Mouse (Mus musculus): ENCODE data around the gene Zscan12. TPM values are rescaled to one million over a fixed set of nuclear protein-coding genes. Genes with fewer than 3 reads are reported as not detected.

Zscan12 gene
- total and polyA plus RNA-seq, 3 experiments, result 10.2 to 14.7 (median 10.6) TPM

- Histone ChIP-seq H3K79me2 (replicated peaks; ENCODE audit: control insufficient read depth, extremely low read depth, insufficient read depth, poor library complexity, severe bottlenecking) (no peaks in the 10 kb centered on the region), H3K4me1 (ENCODE audit: control insufficient read depth in 1 of 2, insufficient read depth in 2 of 2) (peaks cover 5 to 15% of the 10 kb centered on the region in 2 experiments), H3K4me2 (ENCODE audit: insufficient read depth, low read depth, poor library complexity, severe bottlenecking) (peak overlapping the region; percentile 73), H3K27ac (ENCODE audit: insufficient read depth, low read depth) (no peak overlapping the region), H3K9ac (ENCODE audit: insufficient read depth, low read depth) (peak overlapping the region; percentile 30; the same call in 1 of the 2 replicates), H3K36me3 (replicated peaks in 1 of 2; ENCODE audit: control insufficient read depth in 1 of 2, insufficient read depth in 1 of 2, low read length in 1 of 2) (peaks cover 0 to 2% of the 10 kb centered on the region in 2 experiments), H3K4me3 (replicated peaks in 1 of 3; ENCODE audit: low read depth in 2 of 3, low read length in 2 of 3, poor library complexity in 1 of 3) (no peak overlapping the region), H3K27me3 (replicated peaks) (no peaks in the 10 kb centered on the region), H3K9me3 (replicated peaks; ENCODE audit: low read length) (no peaks in the 10 kb centered on the region)
- no peak for TF ChIP-seq MAFK (IDR thresholded peaks at IDR 0.05; ENCODE audit: insufficient replicate concordance, low read length)
- TF ChIP-seq MYC (IDR thresholded peaks at IDR 0.05; ENCODE audit: low read depth, low read length), result peak; percentile 76
- peak; percentile 24; the same call in 1 of the 2 replicates for TF ChIP-seq MAX (IDR thresholded peaks at IDR 0.05; ENCODE audit: low read length)
- 0 out of 2 replicates have a peak, but pooled peaks have one; percentile 40 for TF ChIP-seq BHLHE40 (IDR thresholded peaks at IDR 0.05; ENCODE audit: low read depth, low read length)
- no peak for TF ChIP-seq RAD21 (IDR thresholded peaks at IDR 0.05; ENCODE audit: low read depth, low read length)
- peak; percentile 36 for DNase-seq (ENCODE audit: extremely low read depth)
- in situ Hi-C loops (cut with MboI; ENCODE audit: low pct_ligation_motif_present, low pct_unique_long_range_greater_than_20kb, low sequenced_read_pairs), result loop anchor here (25.0 kb wide), 1 partner anchor 597 kb away; the partner anchor contains the start of gene Prss16
- dilution Hi-C loops (cut with MboI; ENCODE audit: extremely low pct_ligation_motif_present, extremely low pct_unique_long_range_greater_than_20kb, low sequenced_read_pairs), result no loop called here
Measured at GRCm38 (mm10) chr13:21415266-21415665, 52.6 kb downstream of the Zscan12 start.

GRCm38 (mm10) chr13:21415750-21416149, 53.1 kb downstream of the Zscan12 start:
- in situ Hi-C loops (cut with MboI; ENCODE audit: low pct_ligation_motif_present, low pct_unique_long_range_greater_than_20kb, low sequenced_read_pairs), result loop anchor here (25.0 kb wide), 1 partner anchor 597 kb away; the partner anchor contains the start of gene Prss16
- Histone ChIP-seq H3K4me1 (ENCODE audit: control insufficient read depth in 1 of 2, insufficient read depth in 2 of 2) (peaks cover 5 to 15% of the 10 kb centered on the region in 2 experiments), H3K36me3 (replicated peaks in 1 of 2; ENCODE audit: control insufficient read depth in 1 of 2, insufficient read depth in 1 of 2, low read length in 1 of 2) (peaks cover 0 to 2% of the 10 kb centered on the region in 2 experiments), H3K27ac (ENCODE audit: insufficient read depth, low read depth) (no peak overlapping the region), H3K4me2 (ENCODE audit: insufficient read depth, low read depth, poor library complexity, severe bottlenecking) (peak overlapping the region; percentile 73; the same call in 1 of the 2 replicates), H3K4me3 (replicated peaks in 1 of 3; ENCODE audit: low read depth in 2 of 3, low read length in 2 of 3, poor library complexity in 1 of 3) (no peak overlapping the region), H3K79me2 (replicated peaks; ENCODE audit: control insufficient read depth, extremely low read depth, insufficient read depth, poor library complexity, severe bottlenecking) (no peaks in the 10 kb centered on the region), H3K9ac (ENCODE audit: insufficient read depth, low read depth) (peak overlapping the region; percentile 30; the same call in 1 of the 2 replicates), H3K27me3 (replicated peaks) (no peaks in the 10 kb centered on the region), H3K9me3 (replicated peaks; ENCODE audit: low read length) (no peaks in the 10 kb centered on the region)
- peak; percentile 85 for TF ChIP-seq ZNF384 (IDR thresholded peaks at IDR 0.05; ENCODE audit: low read depth, low read length)
- TF ChIP-seq TBP (conservative IDR thresholded peaks at IDR 0.05; ENCODE audit: low read depth, low read length), result no peak
- dilution Hi-C loops (cut with MboI; ENCODE audit: extremely low pct_ligation_motif_present, extremely low pct_unique_long_range_greater_than_20kb, low sequenced_read_pairs), result no loop called here
- no peak for DNase-seq (ENCODE audit: extremely low read depth)

DNA sequence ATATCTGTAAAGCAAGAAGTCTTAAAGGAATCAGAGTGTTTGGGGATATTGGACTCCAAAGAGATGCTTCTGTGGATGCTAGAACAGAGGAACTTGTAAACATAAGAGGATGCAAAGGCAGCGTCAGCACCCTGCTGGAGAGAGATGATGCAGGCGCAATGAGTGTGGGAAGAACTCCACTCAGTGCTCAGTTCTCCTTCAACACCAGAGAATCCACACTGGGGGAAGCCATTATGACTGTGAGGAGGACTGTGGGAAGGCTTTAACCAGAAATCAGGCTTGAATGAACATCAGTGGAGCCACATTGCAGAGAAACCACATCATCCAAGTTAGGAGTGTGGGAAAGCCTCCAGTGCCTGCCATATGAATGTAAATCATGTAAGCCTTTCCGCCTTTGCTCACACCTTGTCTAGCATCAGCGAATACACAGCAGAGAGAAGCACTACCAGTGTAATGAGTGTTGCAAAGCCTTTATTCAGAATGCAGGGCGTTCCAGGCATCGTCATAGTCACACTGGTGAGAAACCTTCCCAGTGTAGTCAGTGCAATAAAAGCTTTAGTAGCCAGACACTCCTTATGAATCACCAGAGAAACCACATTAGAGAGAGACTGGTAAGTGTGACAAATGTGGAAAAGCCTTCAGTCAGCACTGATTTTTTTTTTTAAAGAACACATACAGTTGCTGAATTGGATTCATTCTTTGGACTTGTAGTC, 54.8 kb downstream of the Zscan12 start:
- dilution Hi-C loops (cut with MboI; ENCODE audit: extremely low pct_ligation_motif_present, extremely low pct_unique_long_range_greater_than_20kb, low sequenced_read_pairs) (no loop called here), in situ Hi-C loops (cut with MboI; ENCODE audit: low pct_ligation_motif_present, low pct_unique_long_range_greater_than_20kb, low sequenced_read_pairs) (loop anchor here (25.0 kb wide), 1 partner anchor 595 kb away; the partner anchor contains the start of gene Prss16)
- no peak for DNase-seq (ENCODE audit: extremely low read depth)
- TF ChIP-seq NRF1 (IDR thresholded peaks at IDR 0.05; ENCODE audit: low read depth, low read length) (no peak), MXI1 (IDR thresholded peaks at IDR 0.05; ENCODE audit: low read depth, low read length) (no peak), CHD2 (IDR thresholded peaks at IDR 0.05; ENCODE audit: low read length) (no peak), CHD1 (IDR thresholded peaks at IDR 0.05; ENCODE audit: low read depth, low read length) (no peak), KAT2A (IDR thresholded peaks at IDR 0.05; ENCODE audit: insufficient replicate concordance, low read length) (no peak), USF2 (conservative IDR thresholded peaks at IDR 0.05; ENCODE audit: low read depth, low read length) (no peak), RCOR1 (conservative IDR thresholded peaks at IDR 0.05; ENCODE audit: low read depth, low read length) (no peak)
- no peak overlapping the region for H3K4me2 ChIP-seq (ENCODE audit: insufficient read depth, low read depth, poor library complexity, severe bottlenecking)
- no peaks in the 10 kb centered on the region for H3K27me3 ChIP-seq (replicated peaks)
- peaks cover 5 to 15% of the 10 kb centered on the region in 2 experiments for H3K4me1 ChIP-seq (ENCODE audit: control insufficient read depth in 1 of 2, insufficient read depth in 2 of 2)
- H3K27ac ChIP-seq (ENCODE audit: insufficient read depth, low read depth), result no peak overlapping the region
- no peaks in the 10 kb centered on the region for H3K79me2 ChIP-seq (replicated peaks; ENCODE audit: control insufficient read depth, extremely low read depth, insufficient read depth, poor library complexity, severe bottlenecking)
- no peak overlapping the region for H3K4me3 ChIP-seq (replicated peaks in 1 of 3; ENCODE audit: low read depth in 2 of 3, low read length in 2 of 3, poor library complexity in 1 of 3)
- no peaks in the 10 kb centered on the region for H3K9me3 ChIP-seq (replicated peaks; ENCODE audit: low read length)
- peaks cover 0 to 2% of the 10 kb centered on the region in 2 experiments for H3K36me3 ChIP-seq (replicated peaks in 1 of 2; ENCODE audit: control insufficient read depth in 1 of 2, insufficient read depth in 1 of 2, low read length in 1 of 2)
- no peak overlapping the region for H3K9ac ChIP-seq (ENCODE audit: insufficient read depth, low read depth)
